Mouse (Mus musculus) MN1 (cell line): ENCODE data around the gene Apom.

Experiments used
- DNase-seq: peaks from one replicate; pipeline ENCODE4 v3.0.0-alpha.2; 2016; ENCODE audit warnings: low spot score

Apom gene

DNA sequence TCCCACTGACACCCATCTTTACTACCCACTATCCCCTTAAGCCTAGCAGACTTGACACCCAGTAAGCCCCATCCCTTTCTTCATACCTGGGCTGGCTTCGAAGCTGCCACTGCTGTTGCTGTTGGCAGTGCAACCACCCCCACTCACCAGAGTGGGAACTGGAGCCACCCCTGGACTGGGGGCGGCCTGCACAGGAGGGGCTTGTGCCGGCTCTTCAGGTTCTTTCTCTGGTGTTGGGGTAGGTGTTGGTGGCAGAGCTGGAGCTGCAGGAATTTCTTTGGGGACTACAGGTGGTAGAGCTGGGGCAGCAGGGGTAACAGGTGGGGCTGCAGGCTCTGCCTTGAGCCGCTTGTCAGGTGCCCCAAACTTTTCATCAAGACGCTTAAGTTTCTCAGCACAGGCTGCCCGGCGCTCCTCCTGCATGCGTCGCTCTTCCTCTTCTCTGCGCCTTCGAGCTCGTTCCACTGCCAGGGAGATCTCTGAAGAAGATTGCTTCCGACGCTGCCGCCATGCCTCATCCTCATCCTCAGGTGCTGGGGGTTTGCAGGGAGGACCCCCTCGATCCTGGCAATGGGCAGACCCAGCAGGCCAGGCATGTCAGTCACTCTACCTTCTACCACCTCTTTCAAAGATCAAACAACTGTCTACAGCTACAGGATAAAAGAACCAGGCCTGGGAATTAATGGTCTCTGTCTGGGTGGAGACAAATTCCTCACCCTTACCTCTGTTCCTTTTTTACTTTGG is 27.2 kb upstream of the Apom start:
- no peak for DNase-seq

DNA sequence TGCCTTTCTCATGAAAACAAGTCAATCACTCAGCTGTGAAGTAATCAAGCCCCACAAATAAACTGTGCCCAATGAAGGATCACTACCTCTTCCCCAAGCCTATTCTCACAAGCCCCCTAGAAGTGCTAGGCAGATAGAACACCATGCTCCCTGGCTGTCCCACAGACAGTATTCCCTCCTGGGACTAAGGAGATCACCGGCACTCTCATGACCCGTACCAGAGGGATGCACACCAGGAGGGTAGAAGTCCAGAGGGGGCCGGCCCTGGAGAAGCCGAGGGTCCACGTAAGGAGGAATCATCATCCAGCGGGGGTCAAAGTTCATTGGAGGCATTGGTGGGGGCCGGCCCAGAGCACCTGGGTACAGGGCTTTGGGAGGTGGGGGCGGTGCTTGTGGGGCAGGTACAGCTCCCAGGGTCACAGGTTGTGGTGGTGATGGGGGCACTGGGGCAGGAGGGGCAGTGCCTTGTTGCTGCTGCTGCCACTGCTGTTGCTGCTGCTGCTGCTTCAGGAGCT is 25.9 kb upstream of the Apom start:
- DNase-seq, result no peak

DNA sequence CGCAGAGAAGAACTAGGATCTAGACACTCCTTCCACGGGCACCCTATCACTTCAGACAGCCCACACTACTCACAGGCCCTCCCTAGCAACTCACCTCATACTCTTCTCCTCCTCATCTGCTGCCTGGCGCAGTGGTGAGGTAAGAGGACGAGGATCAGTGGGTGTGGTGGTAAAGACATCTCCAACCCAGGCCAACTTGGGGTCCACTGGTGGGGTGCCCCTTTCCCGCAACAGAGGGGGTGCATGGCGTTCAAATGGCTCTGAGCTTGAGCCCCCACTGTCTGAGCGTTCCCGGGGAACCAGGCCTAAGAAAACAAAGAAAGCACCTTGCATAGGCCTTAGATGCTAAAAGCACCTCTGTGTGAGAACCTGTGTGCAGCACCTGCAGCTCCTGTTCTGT is 25.4 kb upstream of the Apom start:
- no peak for DNase-seq

DNA sequence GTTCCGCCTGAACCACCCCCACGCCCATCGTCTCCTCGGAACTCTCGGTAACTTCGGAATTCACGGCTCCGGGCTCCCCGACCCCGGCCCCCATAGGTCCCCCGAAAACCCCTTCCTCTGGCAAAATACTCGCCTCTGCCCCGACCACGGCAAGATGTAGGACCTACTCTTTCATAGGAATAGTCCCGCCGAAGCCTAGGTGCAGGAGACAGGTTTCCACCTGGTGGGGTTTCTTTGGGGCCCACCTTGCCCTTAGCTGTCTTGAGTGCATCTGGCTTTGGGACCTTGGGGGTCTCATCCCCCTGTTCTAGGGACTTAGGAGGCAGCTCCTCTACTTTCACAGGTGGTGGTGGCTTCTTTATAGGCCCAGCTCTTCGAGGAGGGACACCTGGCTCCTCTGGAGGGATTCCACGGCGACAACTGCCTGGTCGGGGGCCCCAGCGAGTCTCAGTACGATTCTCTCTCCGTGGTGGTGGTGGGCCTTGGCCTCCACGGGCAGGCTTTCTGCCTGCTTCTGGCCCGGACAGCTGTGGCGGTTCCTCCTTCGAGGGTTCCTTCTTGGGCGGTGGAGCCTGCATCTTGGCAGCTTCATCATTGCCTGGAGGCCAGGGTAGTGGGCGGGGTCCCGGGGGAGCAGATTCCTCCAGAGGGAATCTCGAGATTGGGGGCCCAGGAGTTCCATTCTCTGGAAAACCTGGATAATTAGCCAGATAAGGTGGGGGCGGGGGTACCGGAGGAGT is 24.8 kb upstream of the Apom start:
- no peak for DNase-seq

DNA sequence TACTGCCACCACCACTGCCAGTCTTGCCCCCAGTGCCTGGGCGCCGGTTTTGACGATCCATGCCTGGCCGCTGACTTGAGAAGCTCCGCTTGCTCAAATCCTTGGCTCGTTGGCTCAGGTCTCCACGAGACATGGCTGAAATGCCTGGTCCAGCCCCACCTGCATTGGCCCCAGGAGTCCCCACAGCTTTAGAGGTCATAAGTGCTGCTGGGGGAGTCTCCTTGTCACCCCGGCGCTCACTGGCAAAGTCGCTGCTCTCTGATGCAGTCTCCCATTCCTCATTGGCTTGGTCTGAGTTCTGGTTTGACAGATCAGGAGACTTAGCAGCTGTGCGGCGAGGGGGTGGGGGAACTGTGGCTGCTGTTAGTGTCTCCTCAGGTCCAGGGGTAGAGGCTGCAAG is 23.6 kb upstream of the Apom start:
- no peak for DNase-seq

DNA sequence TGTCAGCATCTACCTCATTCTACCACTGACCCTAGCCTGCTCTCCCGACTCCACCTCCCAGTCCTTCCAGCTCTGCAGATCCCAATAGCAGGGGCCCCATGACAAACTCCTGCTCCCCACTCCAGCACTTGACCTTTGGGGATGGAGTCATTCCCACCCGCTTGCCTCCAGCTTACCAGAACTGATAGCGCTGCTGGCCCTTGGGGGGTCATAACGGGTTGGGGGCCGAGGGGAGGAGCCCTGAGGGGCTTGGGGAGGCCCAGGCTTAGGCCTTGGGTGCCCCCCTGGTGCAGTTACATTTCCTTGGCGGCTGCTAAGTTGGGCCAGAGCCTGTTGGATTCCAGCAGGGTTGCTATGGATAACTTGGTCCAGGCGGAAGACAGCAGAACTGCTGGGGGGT is 22.8 kb upstream of the Apom start:
- DNase-seq, result no peak

DNA sequence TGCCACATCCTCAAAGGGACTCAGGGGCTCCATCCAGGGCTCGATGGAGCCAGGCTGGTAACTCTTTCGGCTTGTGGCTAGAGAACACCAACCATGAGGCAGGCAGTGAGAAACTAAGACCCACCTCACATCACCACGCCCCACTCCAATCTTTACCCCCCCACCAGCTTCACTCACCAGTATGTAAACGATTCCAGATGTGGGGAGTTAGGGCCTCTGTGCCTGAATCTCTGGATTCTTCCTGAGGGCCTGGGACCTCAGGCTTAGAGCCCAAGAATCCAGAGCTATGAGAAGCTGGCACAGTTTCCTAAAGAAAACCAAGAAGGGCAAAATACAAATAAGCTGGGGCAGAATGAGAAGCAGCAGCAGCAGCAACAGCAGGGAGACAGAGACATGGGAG is 22.1 kb upstream of the Apom start:
- no peak for DNase-seq

DNA sequence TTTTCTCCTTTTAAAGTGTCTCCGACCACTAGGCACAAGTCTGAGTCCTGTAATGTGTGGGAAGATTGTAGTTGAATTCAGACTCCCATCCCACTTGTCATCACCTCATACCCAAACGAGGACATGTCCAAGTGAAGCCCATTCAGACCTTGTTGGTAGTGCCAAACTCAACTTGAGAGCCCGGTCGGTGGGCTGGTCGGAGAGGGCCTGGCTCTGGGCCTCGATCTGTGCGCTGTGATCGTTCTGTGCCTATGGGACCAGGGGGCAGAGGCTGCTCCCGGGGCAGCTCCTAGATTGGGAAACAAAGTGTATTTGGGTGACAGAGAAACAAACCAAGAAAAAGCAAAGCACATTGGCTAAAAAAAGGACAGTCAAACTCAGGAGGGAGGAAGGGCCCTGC is 21.2 kb upstream of the Apom start:
- DNase-seq, result no peak

DNA sequence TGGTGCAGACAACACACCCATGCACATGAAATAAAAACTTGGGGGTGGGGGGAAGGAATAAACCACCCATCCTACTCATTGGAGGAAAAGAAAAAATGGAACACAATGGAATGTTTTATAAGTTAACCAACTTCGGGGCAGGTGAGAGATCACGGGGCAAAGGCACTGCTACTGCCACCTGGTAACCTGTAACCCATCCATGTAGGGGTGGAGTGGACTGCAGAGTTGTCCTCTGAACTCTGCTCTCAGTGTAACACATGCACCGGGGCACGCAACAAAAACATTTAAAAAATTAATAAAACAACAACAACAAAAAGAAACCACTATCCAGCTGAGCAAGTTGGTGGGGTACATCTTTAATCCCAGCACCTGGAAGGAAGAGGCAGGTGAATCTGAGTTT is 20.3 kb upstream of the Apom start:
- DNase-seq, result no peak

DNA sequence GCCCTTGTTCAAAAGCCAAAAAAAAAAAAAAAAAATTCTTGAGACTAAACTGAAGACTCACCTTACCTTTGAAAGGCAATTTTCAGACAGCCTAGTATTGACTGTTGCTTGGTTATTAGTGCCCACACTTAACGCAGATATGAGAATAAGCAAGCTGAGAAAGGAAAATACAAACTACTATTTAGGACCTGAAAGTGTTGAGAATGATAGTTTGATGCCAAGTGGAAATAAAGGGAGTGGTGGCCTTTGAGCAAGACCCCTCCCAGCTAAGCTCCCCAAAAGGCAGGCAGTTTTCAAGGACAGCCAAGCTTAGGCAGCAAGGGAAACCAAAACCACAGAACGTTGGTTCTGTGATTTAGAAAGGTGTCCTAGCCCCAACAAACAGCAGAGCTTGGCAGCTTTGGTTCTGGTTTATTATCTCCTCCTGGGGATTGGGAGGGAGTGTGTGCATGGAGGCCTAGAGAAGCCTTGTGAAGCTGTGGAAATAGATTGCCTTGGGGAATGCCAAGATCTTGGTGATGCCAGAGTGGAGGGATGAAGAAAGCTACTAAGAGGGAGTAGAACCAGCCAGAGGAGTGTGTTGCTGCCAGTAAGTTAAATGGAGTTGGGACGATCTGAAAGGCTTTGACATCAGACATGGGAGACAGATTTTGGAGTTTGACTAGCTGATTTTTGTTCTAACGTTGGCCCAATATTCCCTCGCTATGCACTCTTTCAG is 16.2 kb upstream of the Apom start:
- no peak for DNase-seq

DNA sequence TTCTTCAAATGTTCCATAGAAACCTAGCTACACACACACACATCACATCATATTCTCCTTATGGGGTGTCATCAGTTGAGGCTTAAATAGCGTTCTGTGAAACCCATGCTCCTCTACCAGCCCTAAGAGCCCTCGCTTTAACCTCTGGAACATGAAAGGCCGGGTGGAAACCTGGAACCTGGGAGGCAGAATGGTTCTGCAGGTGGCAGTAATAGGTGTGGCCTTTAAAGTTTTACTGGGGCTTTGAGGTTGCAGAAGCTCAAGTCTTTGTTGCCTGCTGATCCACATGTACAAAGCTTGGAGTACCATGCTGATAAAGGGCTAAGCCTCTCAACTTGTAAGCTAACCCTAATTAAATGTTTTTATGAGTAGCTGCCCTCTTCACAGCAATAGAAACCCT is 15.5 kb upstream of the Apom start:
- no peak for DNase-seq

DNA sequence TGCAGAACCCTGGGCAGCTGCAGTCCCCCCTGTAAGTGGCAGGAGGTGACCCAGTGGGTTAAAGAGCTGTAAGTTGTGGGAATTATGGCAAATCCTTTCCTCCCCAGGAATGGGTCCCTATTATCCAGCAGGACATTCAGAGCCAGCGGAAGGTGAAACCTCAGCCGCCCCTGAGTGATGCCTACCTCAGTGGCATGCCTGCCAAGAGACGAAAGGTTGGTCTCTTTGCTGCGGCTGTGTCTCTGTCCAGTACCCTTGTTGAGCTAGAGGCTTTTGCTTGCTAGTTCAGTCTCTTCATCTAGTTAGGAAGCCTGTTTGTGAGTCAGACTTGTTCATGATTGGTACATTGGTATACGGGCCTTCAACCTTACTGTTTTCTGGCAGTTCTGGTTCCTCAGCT is 14.3 kb upstream of the Apom start:
- DNase-seq, result no peak

DNA sequence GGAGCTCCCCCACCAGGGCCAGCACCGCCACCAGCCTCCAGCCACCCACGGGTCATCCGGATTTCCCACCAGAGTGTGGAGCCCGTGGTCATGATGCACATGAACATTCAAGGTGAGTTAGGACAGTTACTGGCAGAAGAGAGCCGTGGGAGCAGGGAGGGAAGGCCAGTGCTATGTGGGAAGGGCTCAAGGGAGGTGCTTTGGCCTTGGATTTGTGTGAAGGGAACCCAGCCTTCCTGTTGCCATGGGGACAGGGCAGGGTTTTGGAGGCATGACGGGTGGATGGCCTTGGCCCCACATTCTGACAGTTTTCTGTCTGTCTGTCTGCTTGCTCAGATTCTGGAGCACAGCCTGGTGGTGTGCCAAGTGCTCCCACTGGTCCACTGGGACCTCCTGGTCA is 10.1 kb upstream of the Apom start:
- DNase-seq, result no peak

DNA sequence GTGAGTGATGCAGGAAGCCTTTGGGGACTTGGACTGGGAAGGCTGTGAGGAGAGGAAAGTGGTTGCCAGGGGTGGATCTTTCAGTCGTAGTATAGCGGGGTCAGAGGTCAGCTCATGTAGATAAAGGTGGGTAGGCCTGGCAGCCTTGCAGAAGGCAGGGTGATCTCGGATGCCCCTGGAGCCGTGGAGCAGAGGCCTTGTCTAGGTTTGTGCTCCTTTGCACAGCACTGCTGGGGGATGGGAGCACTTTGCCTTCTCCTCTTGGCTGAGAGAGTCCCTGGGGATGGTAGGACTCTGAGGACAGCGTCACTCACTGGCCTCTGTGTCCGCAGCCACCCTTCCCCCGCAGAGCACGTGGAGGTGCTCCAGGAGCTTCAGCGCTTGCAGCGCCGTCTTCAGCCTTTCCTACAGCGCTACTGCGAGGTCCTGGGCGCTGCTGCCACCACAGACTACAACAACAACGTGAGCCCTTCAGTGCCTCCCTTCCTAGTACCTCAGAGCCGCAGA is 8.7 kb upstream of the Apom start:
- DNase-seq, result peak; percentile 58

DNA sequence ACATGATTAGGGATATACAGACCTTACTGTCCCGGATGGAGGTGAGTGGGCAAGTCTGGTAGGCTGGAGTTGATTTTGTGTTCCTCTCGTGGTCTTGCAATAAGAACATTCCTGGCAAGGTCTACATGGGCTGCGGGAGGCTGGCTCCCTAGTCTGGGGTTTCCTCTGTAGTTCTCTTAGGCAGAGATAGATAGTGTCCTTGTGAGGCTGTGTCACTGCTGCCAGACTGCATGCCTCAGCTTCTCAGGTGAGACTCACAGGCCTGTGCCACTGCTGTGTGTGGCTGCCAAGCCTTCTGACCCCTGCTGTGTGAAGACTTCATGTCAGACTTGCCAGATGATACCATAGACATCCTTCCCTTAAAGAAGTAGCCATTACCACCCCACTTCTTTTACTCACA is 7.4 kb upstream of the Apom start:
- DNase-seq, result no peak

DNA sequence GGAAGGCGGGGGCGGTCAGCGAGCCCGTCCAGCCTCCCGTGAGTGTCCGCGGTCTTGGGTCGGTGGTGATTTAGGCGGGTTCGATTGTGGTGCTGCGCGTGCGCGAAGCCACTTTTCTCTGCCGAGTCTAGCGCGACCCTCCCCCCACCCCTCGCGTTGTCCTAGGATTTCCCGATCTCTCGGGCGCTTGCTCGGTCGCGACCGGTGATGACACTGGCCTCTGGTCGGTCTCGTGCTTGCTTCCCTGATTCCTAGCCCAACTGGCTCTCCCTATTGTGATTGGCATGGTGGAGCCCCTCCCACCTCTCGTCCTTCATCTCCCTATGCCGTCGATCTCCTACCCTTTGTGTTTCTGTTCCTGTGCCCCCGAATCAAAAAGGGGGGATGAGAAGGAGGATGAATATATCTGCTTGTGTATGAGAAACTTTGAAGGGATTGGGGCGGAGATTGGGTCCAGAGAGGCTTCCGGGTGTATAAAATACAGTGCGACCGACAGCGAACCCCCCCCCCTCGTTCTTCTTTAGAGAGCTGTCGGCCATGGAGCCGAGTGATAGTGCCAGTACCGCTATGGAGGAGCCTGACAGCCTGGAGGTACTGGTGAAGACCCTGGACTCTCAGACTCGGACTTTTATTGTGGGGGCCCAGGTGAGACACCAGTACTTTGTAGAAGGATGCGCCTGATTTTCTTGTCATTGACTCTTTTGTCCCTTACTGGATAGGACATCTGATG is 3.9 kb upstream of the Apom start:
- peak; percentile 92 for DNase-seq

DNA sequence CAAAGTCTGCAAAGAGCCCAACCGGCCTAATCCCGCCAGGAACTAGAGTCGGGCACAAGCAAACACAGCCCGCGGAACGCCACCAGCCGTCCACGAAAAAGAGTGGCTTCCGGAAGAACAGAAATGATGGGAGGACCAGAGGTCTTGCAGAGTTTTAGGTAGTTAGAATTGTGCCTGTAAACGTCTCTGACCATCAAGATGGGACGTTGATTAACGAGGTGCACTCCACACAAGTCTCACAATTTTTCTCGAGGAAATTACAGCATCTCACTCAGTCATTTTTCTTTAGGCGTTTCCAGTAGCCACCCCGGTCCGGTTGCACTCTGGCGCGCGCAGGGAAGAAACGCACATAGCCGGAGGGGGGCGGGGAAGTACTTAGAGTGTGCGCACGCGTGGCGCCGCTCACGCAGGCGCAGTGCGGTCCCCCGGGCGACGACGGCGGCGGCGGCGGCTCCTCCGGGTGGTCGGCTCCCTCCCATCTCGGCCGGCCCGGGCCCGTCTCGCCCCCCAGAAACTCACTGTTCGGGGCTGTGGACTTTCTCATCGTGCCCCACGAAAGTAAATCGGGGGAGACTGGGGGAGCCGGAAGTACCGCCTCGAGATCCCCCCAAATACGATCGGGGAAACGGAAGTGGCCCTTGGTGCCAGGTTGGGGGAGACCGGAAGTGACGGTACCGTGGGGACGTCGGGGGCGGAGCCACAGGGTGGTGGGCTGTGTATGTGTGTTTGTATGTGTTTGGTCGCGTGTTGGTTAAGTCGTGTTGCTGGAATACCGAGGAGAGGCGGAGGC is 3.1 kb upstream of the Apom start, which contains the start of gene Bag6:
Gene Bag6 (plus strand): TSS at position 378 of the 790 bp plus-strand sequence.
- peak; percentile 96 for DNase-seq

DNA sequence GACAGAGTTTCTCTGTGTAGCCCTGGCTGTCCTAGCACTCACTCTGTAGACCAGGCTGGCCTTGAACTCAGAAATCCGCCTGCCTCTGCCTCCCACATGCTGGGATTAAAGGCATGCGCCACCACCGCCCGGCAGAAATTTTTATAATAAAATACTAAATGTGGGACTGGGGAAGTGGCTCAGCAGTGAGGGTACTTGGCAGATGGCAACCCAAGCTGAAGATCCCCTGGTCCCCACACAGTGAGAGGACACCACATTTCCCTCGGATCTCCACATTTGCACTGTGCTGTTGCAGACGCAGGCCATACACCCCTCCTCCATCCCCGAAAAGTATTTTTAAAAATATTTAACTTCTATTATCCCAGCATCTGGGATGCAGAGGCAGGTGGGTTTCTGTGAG is 1.7 kb upstream of the Apom start:
- no peak for DNase-seq

DNA sequence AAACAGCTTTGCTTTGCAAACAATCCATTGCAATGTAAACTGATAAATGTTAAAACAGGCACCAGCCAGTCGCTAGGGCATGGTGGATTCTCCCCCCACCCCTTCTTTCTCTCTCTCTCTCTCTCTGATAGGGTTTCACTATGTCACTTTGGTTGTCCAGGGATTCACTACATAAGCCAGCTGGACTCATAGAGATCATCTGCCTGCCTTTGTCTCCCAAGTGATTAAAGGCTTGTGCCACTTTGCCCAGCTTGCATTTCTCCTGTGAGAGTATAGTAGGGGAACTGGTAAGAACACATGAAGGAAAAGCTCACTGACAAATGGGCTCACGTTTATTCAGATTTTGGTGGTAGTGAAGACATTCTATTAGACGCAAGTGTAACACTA is 317 bp upstream of the Apom start:
- no peak for DNase-seq

DNA sequence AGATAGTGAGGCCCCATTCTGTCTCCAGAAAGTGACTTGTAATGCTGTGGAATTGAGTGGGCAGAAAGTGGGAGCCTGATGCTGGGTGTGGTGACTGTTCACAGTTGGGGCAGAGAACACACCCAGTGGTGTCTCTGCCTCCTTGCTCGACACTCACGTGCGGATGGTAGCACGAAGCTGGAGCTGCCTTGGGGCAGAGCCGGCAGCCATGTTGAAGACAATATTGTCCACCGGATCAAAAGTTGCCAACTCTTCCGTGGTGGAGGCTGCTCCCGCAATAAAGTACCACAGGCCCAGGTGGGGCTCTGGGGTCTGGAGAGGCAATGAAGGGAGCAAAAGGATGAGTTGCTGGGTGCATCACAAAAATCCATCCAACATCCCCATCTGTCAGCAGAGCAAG is 812 bp downstream of the Apom start:
- no peak for DNase-seq

DNA sequence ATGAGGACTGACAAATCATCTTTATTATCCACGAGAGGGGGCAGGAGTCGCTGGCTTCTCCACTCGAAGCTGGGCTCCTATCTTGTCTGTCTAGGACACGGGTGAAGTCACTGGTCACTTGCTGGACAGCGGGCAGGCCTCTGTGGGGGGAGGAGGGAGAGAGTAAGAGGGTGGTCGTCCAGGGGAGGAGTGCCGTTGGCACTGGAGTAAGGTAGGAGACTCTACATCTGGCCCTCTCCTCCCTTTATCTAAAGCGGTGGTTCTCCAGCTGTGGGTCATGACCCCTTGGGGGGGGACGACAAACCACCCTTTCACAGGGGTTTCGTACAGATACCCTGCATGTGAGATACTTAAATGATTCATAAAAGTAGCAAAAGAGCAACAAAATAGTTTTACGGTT is 2.9 kb downstream of the Apom start:
- DNase-seq, result no peak
